10 mouse cellular contexts compared by ENCODE assay signal in genomic region chr6:54956425-54956824, GRCm38 (mm10). TPM values are rescaled to one million over a fixed set of nuclear protein-coding genes. Genes with fewer than 3 reads are reported as not detected.
A peak's percentile ranks its signal among the peaks of the same experiment; 100 is the strongest.
DNase-seq lines count a peak whose midpoint lies in the region; ATAC-seq lines count a peak whose summit lies in the region.
"Had no signal": no experiment of that assay in that cellular context is flagged by ENCODE, and none has a peak within 500 bp of the region (broad histone marks: within the 10 kb centered on the region; RNA-seq: fewer than 3 reads in every experiment).

No protein-coding gene starts in this region.

- no peak overlapping the region for H3K9ac ChIP-seq in liver, embryonic 15.5 days
- H3K9ac ChIP-seq: midbrain, embryonic 13.5 days had no signal

- peak; percentile 21 for DNase-seq in embryo, embryonic 10.5 days (ENCODE audit: low spot score)
- no peak for DNase-seq in embryo, embryonic 10 days (ENCODE audit: low spot score)
- no peak for DNase-seq in liver
- no peak for DNase-seq in thymus, postnatal 0 days (ENCODE audit: low spot score)
- no peak for DNase-seq in thymus, postnatal 36 days
- DNase-seq: right cerebral cortex, adult 18-20 months had no signal

- no peaks in the 10 kb centered on the region for H3K4me1 ChIP-seq in liver, embryonic 15.5 days (replicated peaks)
- H3K4me1 ChIP-seq in brown adipose tissue, adult 24 weeks (ENCODE audit: control insufficient read depth, insufficient read depth, insufficient read length, low read length), result peaks cover 38% of the 10 kb centered on the region
- H3K4me1 ChIP-seq: midbrain, embryonic 13.5 days had no signal

- no peak for ATAC-seq in liver, embryonic 15.5 days (ENCODE audit: insufficient read depth)
- ATAC-seq in neutrophil, adult 5-6 weeks (ENCODE audit: extremely low read depth, insufficient number of reproducible peaks, low FRiP score, poor library complexity, severe bottlenecking), result 0 out of 2 replicates have a peak, but pooled peaks have one; percentile 34
- ATAC-seq: midbrain, embryonic 13.5 days had no signal

- H3K4me2 ChIP-seq in liver, embryonic 15.5 days, result no peak overlapping the region
- H3K4me2 ChIP-seq: midbrain, embryonic 13.5 days had no signal

- no peaks in the 10 kb centered on the region for H3K36me3 ChIP-seq in liver, embryonic 15.5 days (replicated peaks)
- H3K36me3 ChIP-seq: midbrain, embryonic 13.5 days had no signal

- H3K9me3 ChIP-seq in liver, embryonic 15.5 days (replicated peaks), result no peaks in the 10 kb centered on the region
- H3K9me3 ChIP-seq: midbrain, embryonic 13.5 days had no signal

- H3K27ac ChIP-seq in liver, embryonic 15.5 days (replicated peaks), result 0 out of 2 replicates have a peak overlapping the region, but pooled peaks have one; percentile 33
- H3K27ac ChIP-seq in brown adipose tissue, adult 24 weeks (replicated peaks; ENCODE audit: low read depth, low read length), result peak overlapping the region; percentile 33
- H3K27ac ChIP-seq: midbrain, embryonic 13.5 days had no signal

- WGBS in liver, embryonic 15.5 days (ENCODE audit: insufficient replicate concordance), result 48% methylated on average over 1 of the region's 1 CpGs

- no peaks in the 10 kb centered on the region for H3K27me3 ChIP-seq in liver, embryonic 15.5 days
- H3K27me3 ChIP-seq: midbrain, embryonic 13.5 days had no signal

- no peak overlapping the region for H3K4me3 ChIP-seq in liver, embryonic 15.5 days (replicated peaks)
- H3K4me3 ChIP-seq in brown adipose tissue, adult 24 weeks (ENCODE audit: insufficient read depth, low read depth, low read length), result no peak overlapping the region
- H3K4me3 ChIP-seq: midbrain, embryonic 13.5 days had no signal

RNA-seq across cellular contexts. Expression of gene Nod1, which starts 16.0 kb away (rescaled TPM):
- polyA plus RNA-seq in liver, embryonic 15.5 days (2015; fragmentation: Nextera tagmentation; extraction: Ambion mirVana), result 2.2 and 3.0 TPM in 2 replicates
- 6.7 and 7.0 TPM in 2 replicates for polyA plus RNA-seq in brown adipose tissue, adult 24 weeks (2012; ENCODE audit: insufficient read depth, insufficient read length, missing spikeins)
- total RNA-seq in neutrophil, adult 5-6 weeks (2017), result 44.9 and 46.8 TPM in 2 replicates
- polyA plus RNA-seq in thymus, postnatal 0 days (2015; fragmentation: Nextera tagmentation; extraction: Ambion mirVana), result 3.5 and 4.0 TPM in 2 replicates

RNA-seq across cellular contexts. Expression of gene Ggct, which starts 36.3 kb away (rescaled TPM):
- polyA plus RNA-seq in liver, embryonic 15.5 days (2015; fragmentation: Nextera tagmentation; extraction: Ambion mirVana), result 3.0 and 4.0 TPM in 2 replicates
- polyA plus RNA-seq in brown adipose tissue, adult 24 weeks (2012; ENCODE audit: insufficient read depth, insufficient read length, missing spikeins), result 8.8 and 16.8 TPM in 2 replicates
- 35.7 and 57.7 TPM in 2 replicates for total RNA-seq in neutrophil, adult 5-6 weeks (2017)
- polyA plus RNA-seq in thymus, postnatal 0 days (2015; fragmentation: Nextera tagmentation; extraction: Ambion mirVana), result 12.9 and 16.6 TPM in 2 replicates
